Mouse (Mus musculus): ENCODE data around the gene Ankrd44.

The Ankrd44 gene

GRCm38 (mm10) chr1:54808401-54809097 is 117.6 kb downstream of the Ankrd44 start:
- no peak for DNase-seq

GRCm38 (mm10) chr1:54807832-54808231 is 118.4 kb downstream of the Ankrd44 start:
- no peak for DNase-seq

- DNase-seq, result no peak
Measured at GRCm38 (mm10) chr1:54806116-54806850, 119.9 kb downstream of the Ankrd44 start.

- no peak for DNase-seq
Measured at GRCm38 (mm10) chr1:54804406-54804805, 121.8 kb downstream of the Ankrd44 start.

GRCm38 (mm10) chr1:54802703-54803102 is 123.5 kb downstream of the Ankrd44 start:
- no peak for DNase-seq

- DNase-seq, result no peak
Measured at GRCm38 (mm10) chr1:54801256-54801655, 124.9 kb downstream of the Ankrd44 start.

GRCm38 (mm10) chr1:54799421-54799820 is 126.8 kb downstream of the Ankrd44 start:
- DNase-seq, result no peak

GRCm38 (mm10) chr1:54798415-54798814 is 127.8 kb downstream of the Ankrd44 start:
- DNase-seq, result no peak

GRCm38 (mm10) chr1:54794709-54795108 is 131.5 kb downstream of the Ankrd44 start:
- DNase-seq, result no peak

GRCm38 (mm10) chr1:54791406-54791805 is 134.8 kb downstream of the Ankrd44 start:
- no peak for DNase-seq

GRCm38 (mm10) chr1:54789327-54789960 is 136.7 kb downstream of the Ankrd44 start:
- DNase-seq, result no peak

- DNase-seq, result no peak
Measured at GRCm38 (mm10) chr1:54788337-54788736, 137.8 kb downstream of the Ankrd44 start.

- no peak for DNase-seq
Measured at GRCm38 (mm10) chr1:54778151-54778550, 148.0 kb downstream of the Ankrd44 start.

- DNase-seq, result no peak
Measured at GRCm38 (mm10) chr1:54777104-54777503, 149.1 kb downstream of the Ankrd44 start.

- no peak for DNase-seq
Measured at GRCm38 (mm10) chr1:54776116-54776515, 150.1 kb downstream of the Ankrd44 start.

GRCm38 (mm10) chr1:54772843-54773242 is 153.3 kb downstream of the Ankrd44 start:
- no peak for DNase-seq

GRCm38 (mm10) chr1:54771471-54771870 is 154.7 kb downstream of the Ankrd44 start:
- no peak for DNase-seq

GRCm38 (mm10) chr1:54767221-54767620 is 159.0 kb downstream of the Ankrd44 start:
- DNase-seq, result no peak

GRCm38 (mm10) chr1:54765632-54766238 is 160.5 kb downstream of the Ankrd44 start:
- no peak for DNase-seq

- DNase-seq, result no peak
Measured at GRCm38 (mm10) chr1:54762216-54762807, 163.9 kb downstream of the Ankrd44 start.

GRCm38 (mm10) chr1:54759841-54760240 is 166.3 kb downstream of the Ankrd44 start:
- no peak for DNase-seq

- DNase-seq, result no peak
Measured at GRCm38 (mm10) chr1:54757291-54757690, 168.9 kb downstream of the Ankrd44 start.
